Mouse (Mus musculus): Measurements from ENCODE around the gene Coq8a.

- no peak for TF ChIP-seq CTCF (IDR thresholded peaks at IDR 0.05; ENCODE audit: low read depth)
- TF ChIP-seq EP300 (IDR thresholded peaks at IDR 0.05; ENCODE audit: low read depth): no peak
These were observed 15.8 kb downstream of the Coq8a start for GRCm38 (mm10) chr1:180183525-180184159.
